Mouse (Mus musculus): ENCODE measurements around the gene 2610507B11Rik. TPM values are rescaled to one million over a fixed set of nuclear protein-coding genes. Genes with fewer than 3 reads are reported as not detected.

2610507B11Rik gene
- polyA plus RNA-seq, 2 experiments = 61.7 to 72.6 TPM

- Histone ChIP-seq H3K4me2 (replicated peaks; ENCODE audit: low read depth, low read length, severe bottlenecking) (no peak overlapping the region), H3K4me1 (ENCODE audit: control insufficient read depth, insufficient read depth, low read length) (peaks cover 20% of the 10 kb centered on the region), H3K27me3 (ENCODE audit: control insufficient read depth, insufficient read depth, low read length) (no peaks in the 10 kb centered on the region), H3K4me3 (replicated peaks; ENCODE audit: low read length) (no peak overlapping the region), H3K9ac (ENCODE audit: low read depth, low read length, severe bottlenecking) (no peak overlapping the region), H3K36me3 (ENCODE audit: control insufficient read depth, insufficient read depth, low read length) (peaks cover 26% of the 10 kb centered on the region), H3K27ac (replicated peaks; ENCODE audit: low read depth, low read length) (no peak overlapping the region), H3K9me3 (ENCODE audit: control insufficient read depth, low read length) (no peaks in the 10 kb centered on the region)
- 88% methylated on average over 15 of the region's 15 CpGs for WGBS
- no peak for TF ChIP-seq POLR2A (IDR thresholded peaks at IDR 0.05; ENCODE audit: borderline replicate concordance, extremely low read depth, insufficient read depth, insufficient read length)
- ATAC-seq (ENCODE audit: low FRiP score, low read depth) = no peak
- DNase-seq (ENCODE audit: low spot score) = no peak
These were observed 62.6 kb downstream of the 2610507B11Rik start for GRCm38 (mm10) chr11:78324000-78324785.

DNA sequence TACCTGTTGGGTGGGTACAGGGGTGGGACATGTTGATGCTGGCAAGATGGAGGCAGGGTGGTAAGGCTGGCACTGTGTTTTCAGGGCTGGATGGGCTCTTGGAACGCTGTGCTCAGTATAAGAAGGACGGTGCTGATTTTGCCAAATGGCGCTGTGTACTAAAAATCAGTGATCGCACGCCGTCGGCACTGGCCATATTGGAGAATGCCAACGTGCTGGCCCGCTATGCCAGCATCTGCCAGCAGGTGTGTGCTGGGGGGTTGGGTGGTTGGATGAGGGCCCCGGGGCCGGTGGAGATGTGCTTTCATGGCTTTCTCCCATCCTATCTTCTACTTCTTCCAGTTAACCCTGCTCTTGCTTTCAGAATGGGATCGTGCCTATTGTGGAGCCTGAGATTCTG, 63.4 kb downstream of the 2610507B11Rik start:
- H3K4me1 ChIP-seq (ENCODE audit: control insufficient read depth, insufficient read depth, low read length) = peaks cover 20% of the 10 kb centered on the region
- ATAC-seq (ENCODE audit: low FRiP score, low read depth) = no peak
- TF ChIP-seq POLR2A (IDR thresholded peaks at IDR 0.05; ENCODE audit: borderline replicate concordance, extremely low read depth, insufficient read depth, insufficient read length) = no peak

GRCm38 (mm10) chr11:78327215-78327614, 65.7 kb downstream of the 2610507B11Rik start:
- Histone ChIP-seq H3K36me3 (ENCODE audit: control insufficient read depth, insufficient read depth, low read length) (0 out of 2 replicates have a peak, but pooled peaks cover 2% of the 10 kb centered on the region), H3K4me2 (replicated peaks; ENCODE audit: low read depth, low read length, severe bottlenecking) (no peak overlapping the region), H3K9ac (ENCODE audit: low read depth, low read length, severe bottlenecking) (no peak overlapping the region), H3K27me3 (ENCODE audit: control insufficient read depth, insufficient read depth, low read length) (no peaks in the 10 kb centered on the region), H3K9me3 (ENCODE audit: control insufficient read depth, low read length) (no peaks in the 10 kb centered on the region), H3K4me3 (replicated peaks; ENCODE audit: low read length) (no peak overlapping the region), H3K27ac (replicated peaks; ENCODE audit: low read depth, low read length) (no peak overlapping the region), H3K4me1 (ENCODE audit: control insufficient read depth, insufficient read depth, low read length) (peaks cover 18% of the 10 kb centered on the region)
- no peak for DNase-seq (ENCODE audit: low spot score)
- no peak for TF ChIP-seq POLR2A (IDR thresholded peaks at IDR 0.05; ENCODE audit: borderline replicate concordance, extremely low read depth, insufficient read depth, insufficient read length)
- ATAC-seq (ENCODE audit: low FRiP score, low read depth) = no peak
- WGBS = 88% methylated on average over 4 of the region's 4 CpGs

More for the DNA sequence above, 63.4 kb downstream of the 2610507B11Rik start:
- DNase-seq (ENCODE audit: low spot score) = no peak
- Histone ChIP-seq H3K9me3 (ENCODE audit: control insufficient read depth, low read length) (no peaks in the 10 kb centered on the region), H3K4me3 (replicated peaks; ENCODE audit: low read length) (no peak overlapping the region), H3K27ac (replicated peaks; ENCODE audit: low read depth, low read length) (no peak overlapping the region), H3K4me2 (replicated peaks; ENCODE audit: low read depth, low read length, severe bottlenecking) (no peak overlapping the region), H3K9ac (ENCODE audit: low read depth, low read length, severe bottlenecking) (no peak overlapping the region), H3K36me3 (ENCODE audit: control insufficient read depth, insufficient read depth, low read length) (peaks cover 20% of the 10 kb centered on the region), H3K27me3 (ENCODE audit: control insufficient read depth, insufficient read depth, low read length) (no peaks in the 10 kb centered on the region)
- WGBS = 94% methylated on average over 12 of the region's 12 CpGs

- WGBS = 16% methylated on average over 33 of the region's 37 CpGs
- 0 out of 2 replicates have a peak, but pooled peaks have one; percentile 61 for TF ChIP-seq POLR2A (IDR thresholded peaks at IDR 0.05; ENCODE audit: borderline replicate concordance, extremely low read depth, insufficient read depth, insufficient read length)
- Histone ChIP-seq H3K4me2 (replicated peaks; ENCODE audit: low read depth, low read length, severe bottlenecking) (peak within 1 kb of the TSS; percentile 77), H3K9ac (ENCODE audit: low read depth, low read length, severe bottlenecking) (peak within 1 kb of the TSS; percentile 66), H3K4me3 (replicated peaks; ENCODE audit: low read length) (peak within 1 kb of the TSS; percentile 64), H3K4me1 (ENCODE audit: control insufficient read depth, insufficient read depth, low read length) (peaks cover 11% of the 10 kb centered on the region), H3K27ac (replicated peaks; ENCODE audit: low read depth, low read length) (no peak within 1 kb of the TSS), H3K27me3 (ENCODE audit: control insufficient read depth, insufficient read depth, low read length) (no peaks in the 10 kb centered on the region), H3K36me3 (ENCODE audit: control insufficient read depth, insufficient read depth, low read length) (peaks cover 8% of the 10 kb centered on the region), H3K9me3 (ENCODE audit: control insufficient read depth, low read length) (no peaks in the 10 kb centered on the region)
- DNase-seq (ENCODE audit: low spot score) (peak; percentile 95), ATAC-seq (ENCODE audit: low FRiP score, low read depth) (peak; percentile 98)
These were observed 66.3 kb downstream of the 2610507B11Rik start, which contains the start of gene Pigs for GRCm38 (mm10) chr11:78327634-78328511. TSS of gene Pigs (plus strand) at chr11:78328415.

DNA sequence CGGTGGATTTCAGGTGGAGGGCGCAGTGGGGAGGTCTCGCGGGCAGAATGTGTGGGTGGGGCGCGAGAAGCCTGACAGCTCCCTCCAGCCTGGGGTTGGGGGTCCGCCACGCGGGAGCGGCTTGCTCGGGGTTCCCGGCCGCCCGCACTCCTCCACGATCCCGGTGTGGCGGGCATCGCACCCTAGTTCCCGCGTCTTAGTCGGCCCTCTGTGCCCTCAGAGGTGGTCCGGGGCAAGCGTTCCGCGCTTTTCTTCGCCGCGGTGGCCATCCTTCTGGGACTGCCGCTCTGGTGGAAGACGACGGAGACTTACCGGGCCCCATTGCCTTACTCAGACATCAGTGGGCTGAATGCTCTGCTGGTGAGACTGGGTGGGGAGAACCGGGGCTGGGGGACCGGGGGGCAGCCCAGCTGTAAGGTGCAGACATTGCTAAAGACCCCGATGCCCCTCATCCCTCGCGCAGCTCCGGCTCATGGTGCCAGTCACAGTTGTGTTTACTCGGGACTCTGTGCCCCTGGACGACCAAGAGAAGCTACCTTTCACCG, 67.0 kb downstream of the 2610507B11Rik start:
- ATAC-seq (ENCODE audit: low FRiP score, low read depth) (peak; percentile 56; the same call in 1 of the 2 replicates), DNase-seq (ENCODE audit: low spot score) (no peak)

More for the DNA sequence above, 67.0 kb downstream of the 2610507B11Rik start:
- Histone ChIP-seq H3K27ac (replicated peaks; ENCODE audit: low read depth, low read length) (no peak overlapping the region), H3K9ac (ENCODE audit: low read depth, low read length, severe bottlenecking) (peak overlapping the region; percentile 66), H3K27me3 (ENCODE audit: control insufficient read depth, insufficient read depth, low read length) (no peaks in the 10 kb centered on the region), H3K36me3 (ENCODE audit: control insufficient read depth, insufficient read depth, low read length) (peaks cover 16% of the 10 kb centered on the region), H3K4me1 (ENCODE audit: control insufficient read depth, insufficient read depth, low read length) (peaks cover 5% of the 10 kb centered on the region; the same call in 1 of the 2 replicates), H3K4me2 (replicated peaks; ENCODE audit: low read depth, low read length, severe bottlenecking) (peak overlapping the region; percentile 77), H3K4me3 (replicated peaks; ENCODE audit: low read length) (peak overlapping the region; percentile 64), H3K9me3 (ENCODE audit: control insufficient read depth, low read length) (no peaks in the 10 kb centered on the region)
- 2% methylated on average over 23 of the region's 41 CpGs for WGBS
- no peak for TF ChIP-seq POLR2A (IDR thresholded peaks at IDR 0.05; ENCODE audit: borderline replicate concordance, extremely low read depth, insufficient read depth, insufficient read length)

All from limb, embryonic 14.5 days (tissue).